Mouse (Mus musculus) brain, adult 2 months (tissue): Measurements from ENCODE around the gene Ankrd13c.

Experiments
- DNase-seq: peaks from one replicate; pipeline ENCODE4 v3.0.0; 2011; ENCODE audit warnings: low read depth, low spot score

Gene Ankrd13c

DNA sequence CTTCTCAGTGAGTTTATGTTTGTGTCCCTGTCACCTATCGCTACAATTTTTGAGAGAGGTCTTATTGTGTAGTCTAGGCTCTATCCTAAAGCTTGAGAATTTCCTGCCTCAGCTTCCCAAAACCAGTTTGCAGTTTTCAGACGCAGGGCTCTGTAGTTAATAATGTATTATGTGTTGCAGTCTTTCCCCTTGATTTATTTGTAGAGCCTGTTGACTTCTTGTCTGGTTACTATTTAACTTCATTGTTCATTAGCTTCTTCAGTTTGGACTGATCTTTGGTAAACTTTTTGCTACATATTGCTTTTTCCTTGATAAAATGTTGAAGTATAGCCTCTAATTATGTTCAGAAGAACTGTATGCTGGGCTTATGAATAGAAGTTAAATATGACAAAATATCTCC, 5.7 kb downstream of the Ankrd13c start:
- no peak for DNase-seq

DNA sequence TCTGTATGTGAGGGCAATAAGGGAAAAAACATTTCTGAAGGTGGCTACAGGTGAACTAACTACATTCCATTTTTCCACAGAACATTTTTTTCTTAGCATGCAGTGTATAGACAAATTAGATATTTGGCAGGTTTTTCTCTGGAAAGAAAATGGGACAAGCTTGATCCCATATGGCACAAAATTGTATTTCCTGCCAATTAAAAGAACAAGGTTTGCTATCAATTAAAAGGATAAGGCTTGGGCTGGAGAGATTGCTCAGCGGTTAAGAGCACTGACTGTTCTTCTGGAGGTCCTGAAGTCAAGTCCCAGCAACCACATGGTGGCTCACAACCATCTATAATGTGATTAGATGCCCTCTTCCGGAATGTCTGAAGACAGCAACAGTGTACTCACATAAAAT, 8.4 kb downstream of the Ankrd13c start:
- peak; percentile 65 for DNase-seq

- DNase-seq: no peak
Measured at GRCm38 (mm10) chr3:157956201-157956600, 9.2 kb downstream of the Ankrd13c start.

DNA sequence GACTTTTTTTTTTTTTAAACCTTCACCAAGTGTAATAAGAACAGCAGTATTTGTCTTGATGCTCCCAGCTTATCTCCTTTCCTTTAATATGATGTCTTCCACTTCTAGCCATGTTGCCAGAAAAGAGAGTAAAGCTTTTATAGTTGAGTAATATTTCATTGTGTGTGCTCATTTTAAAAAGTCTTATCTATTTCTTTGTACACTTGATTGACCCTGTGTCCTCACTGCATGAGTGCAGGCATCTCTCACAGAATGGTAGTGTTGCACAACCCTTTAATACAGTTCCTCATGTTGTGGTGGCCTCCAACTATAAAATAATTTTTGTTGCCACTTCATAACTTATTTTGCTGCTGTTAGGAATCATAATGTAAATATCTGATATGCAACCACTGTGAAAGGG, 10.3 kb downstream of the Ankrd13c start:
- no peak for DNase-seq

DNA sequence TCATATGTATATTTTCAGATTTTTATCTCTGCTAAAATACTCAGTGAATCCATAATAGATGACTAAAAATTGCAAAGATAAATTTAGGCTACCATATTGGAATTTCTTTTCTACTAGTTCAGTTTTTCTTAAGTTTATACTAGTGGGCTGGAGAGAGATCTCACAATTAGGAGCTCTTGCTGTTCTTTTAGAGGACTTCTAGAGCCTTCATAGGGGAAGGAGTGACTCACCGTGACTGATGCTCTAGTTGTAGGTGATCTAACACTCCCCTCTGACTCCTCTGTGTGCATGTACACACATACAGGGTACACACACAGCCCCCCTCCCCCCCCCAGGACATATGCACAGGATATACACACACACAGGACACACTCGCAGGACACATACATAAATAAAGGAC, 24.1 kb downstream of the Ankrd13c start:
- DNase-seq: peak; percentile 25

GRCm38 (mm10) chr3:157973236-157973635, 26.2 kb downstream of the Ankrd13c start:
- DNase-seq: no peak

DNA sequence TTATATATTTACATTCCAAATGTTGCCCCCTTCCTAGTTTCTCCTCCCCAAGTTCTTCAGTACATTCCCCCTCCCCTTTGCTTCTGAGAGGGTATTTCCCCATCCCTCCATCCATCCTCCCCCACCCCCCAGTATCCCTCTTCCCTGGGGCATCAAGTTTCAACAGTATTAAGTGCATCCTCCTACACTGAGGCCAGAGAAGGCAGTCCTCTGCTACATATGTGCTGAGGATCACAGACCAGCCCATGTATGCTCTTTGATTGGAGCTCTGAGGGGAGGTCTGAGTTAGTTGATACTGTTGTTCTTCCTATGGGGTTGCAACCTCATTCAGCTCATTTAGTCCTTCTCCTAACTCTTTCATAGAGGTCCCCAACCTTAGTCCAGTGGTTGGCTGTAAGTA, 32.6 kb downstream of the Ankrd13c start:
- no peak for DNase-seq

- no peak for DNase-seq
Measured at GRCm38 (mm10) chr3:157993322-157993721, 46.3 kb downstream of the Ankrd13c start.

- DNase-seq: no peak
Measured at GRCm38 (mm10) chr3:157995726-157996125, 48.7 kb downstream of the Ankrd13c start.

GRCm38 (mm10) chr3:157998742-157999369, 51.8 kb downstream of the Ankrd13c start:
- no peak for DNase-seq

GRCm38 (mm10) chr3:158008647-158009046, 61.6 kb downstream of the Ankrd13c start:
- DNase-seq: no peak

DNA sequence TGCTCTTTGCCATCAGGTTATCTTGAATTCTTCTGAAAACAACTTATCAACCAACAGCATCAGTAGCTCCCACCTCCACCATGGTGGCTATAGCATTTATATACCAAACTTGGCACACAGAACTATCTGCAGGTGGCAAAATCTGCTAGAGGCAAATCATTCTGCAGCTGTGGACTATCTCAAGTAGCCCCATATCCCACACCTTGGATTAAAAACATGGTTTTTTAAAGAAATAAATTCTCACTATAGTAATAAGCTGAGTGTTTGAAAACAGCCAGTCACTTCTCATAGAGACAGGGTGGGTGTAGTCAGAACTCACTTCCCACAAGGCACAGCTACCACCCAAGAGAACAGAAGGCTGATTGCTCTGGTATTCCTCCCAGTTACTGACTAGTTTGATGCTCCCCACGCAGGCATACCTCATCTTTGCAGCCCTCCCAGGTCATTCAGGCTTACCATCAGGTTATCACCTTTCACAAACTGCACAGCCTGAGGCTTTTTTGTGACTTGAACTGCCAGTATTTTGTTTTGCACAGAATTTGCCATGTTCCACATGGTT, 62.8 kb downstream of the Ankrd13c start:
- DNase-seq: peak; percentile 50

DNA sequence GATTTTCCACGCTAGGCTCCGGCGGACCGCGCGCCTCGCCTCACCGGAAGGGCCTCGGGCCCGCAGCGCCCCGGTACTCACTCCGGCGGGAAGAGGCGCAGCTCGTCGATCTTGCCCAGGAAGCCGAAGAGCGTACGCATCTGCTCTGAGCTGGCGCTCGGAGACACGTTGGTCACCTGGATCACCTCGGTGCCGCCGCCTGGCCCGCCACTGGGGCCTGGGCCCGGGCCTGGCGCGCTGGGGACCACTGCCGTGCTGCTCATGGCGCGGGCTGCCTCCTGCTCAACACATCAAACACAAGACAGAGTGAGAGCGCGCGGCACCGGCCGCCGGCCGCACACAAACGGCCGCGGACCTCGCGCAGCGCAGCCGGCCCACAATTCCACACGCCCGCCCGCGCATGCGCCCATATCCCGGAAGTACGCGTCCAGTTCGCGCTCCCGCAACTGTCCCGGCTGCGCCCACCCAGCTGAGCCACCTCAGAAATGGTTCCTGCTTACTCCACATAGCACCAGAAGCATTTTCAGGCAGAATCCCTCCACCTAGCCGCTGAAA, 84.4 kb downstream of the Ankrd13c start:
- DNase-seq: peak; percentile 94

DNA sequence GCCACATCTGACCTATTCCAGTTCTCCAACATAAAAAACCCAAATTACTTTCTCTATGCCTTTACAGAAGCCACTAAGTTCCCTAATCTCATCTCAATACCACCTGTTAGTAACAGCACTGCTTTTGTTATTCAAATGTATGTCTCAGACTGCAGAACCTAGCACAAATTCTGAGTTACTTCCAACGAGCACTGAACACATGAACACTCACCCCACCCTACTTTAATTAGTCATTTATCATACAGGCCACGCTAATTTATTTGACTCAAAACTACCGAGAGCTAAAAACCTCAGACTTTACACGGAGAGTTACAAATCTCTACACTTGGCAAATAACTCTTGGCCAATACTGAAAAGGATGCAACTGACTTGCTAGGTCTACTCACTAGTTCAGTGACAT, 85.1 kb downstream of the Ankrd13c start:
- no peak for DNase-seq

- peak; percentile 22 for DNase-seq
Measured at GRCm38 (mm10) chr3:158035866-158036265, 88.8 kb downstream of the Ankrd13c start.

- peak; percentile 98 for DNase-seq
Measured at GRCm38 (mm10) chr3:158036329-158036988, 89.4 kb downstream of the Ankrd13c start, which contains the start of the genes Srsf11 and Lrrc40. Srsf11 (minus strand) TSS chr3:158036639. Lrrc40 (plus strand) TSS chr3:158036662.

GRCm38 (mm10) chr3:158038106-158038505, 91.1 kb downstream of the Ankrd13c start:
- no peak for DNase-seq

DNA sequence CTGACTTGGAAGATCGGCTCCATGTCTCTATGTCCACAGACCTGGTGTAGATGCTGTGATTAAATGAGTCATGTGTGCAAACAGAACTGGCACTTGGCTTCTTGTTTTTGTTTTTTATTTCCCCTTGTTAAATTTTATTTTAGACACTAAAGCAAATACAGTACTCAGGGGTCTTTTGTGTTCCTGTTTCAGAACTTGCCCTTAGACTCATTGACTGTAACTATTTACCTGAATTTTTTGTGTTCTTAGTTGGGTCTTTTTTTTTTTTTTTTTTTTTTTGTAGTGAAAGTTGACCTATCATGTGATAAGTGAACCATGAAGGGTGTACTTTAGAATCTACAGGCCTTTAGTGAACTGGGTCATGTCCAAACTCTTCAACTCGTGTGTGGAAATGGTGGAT, 93.7 kb downstream of the Ankrd13c start:
- no peak for DNase-seq

DNA sequence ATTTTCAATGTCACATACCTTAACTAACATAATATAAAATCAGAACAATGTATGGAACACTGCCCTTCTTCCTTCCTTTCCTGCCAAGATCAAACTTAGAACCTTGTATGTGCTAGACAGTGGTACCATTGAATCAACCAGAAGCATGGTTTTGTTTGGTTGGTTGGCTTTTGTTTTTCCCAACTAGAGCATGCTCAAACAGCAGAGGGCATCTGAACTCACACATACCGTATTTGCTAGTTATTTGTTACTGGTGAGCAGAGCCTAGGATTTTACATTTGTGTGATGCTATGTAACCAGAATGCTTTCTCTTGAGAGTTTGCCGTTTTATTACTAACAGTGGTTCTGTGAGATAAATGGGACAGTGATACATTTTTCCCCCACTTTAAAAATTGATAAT, 102.5 kb downstream of the Ankrd13c start:
- no peak for DNase-seq
